Mouse (Mus musculus) G1E (cell line): Measurements from ENCODE around the gene Rad18.

ENCODE experiments used
- CTCF ChIP-seq: IDR thresholded peaks from 2 replicates; pipeline ENCODE4 v1.5.1; 2012; ENCODE audit warnings: low read depth, low read length, inconsistent platforms, mixed read lengths
- GATA1 ChIP-seq: IDR thresholded peaks from 2 replicates; pipeline ENCODE4 v1.6.1; 2012; ENCODE audit warnings: borderline replicate concordance, low read length, inconsistent platforms, mixed read lengths
- POLR2AphosphoS5 ChIP-seq: IDR thresholded peaks from 2 replicates; pipeline ENCODE4 v1.6.1; 2012; ENCODE audit warnings: low read depth, low read length, inconsistent platforms; ENCODE audit not compliant: insufficient replicate concordance
- TAL1 ChIP-seq: conservative IDR thresholded peaks from 2 replicates; pipeline ENCODE4 v1.6.1; 2012; ENCODE audit warnings: low read depth, low read length, inconsistent platforms, mixed read lengths

DNA sequence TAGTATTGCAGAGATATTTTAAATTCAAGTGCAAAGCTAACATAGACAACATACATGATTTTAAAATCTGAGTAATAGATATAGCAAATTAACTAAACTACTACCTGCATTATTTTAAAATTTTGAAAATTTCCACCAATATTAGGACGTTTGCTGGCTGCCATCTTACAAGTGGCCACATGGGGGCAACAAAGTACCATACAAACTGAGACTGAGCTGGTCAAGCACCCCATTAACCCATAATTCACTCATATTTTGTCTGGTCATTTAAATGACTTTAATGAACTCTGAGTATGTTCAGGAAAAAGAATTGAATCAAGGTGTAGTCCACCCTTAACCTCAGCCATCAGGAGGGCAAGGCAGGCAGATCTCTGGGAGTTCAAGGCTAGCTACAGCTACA, 3.9 kb upstream of the Rad18 start:
- TF ChIP-seq CTCF (peak; percentile 44), TAL1 (no peak), POLR2AphosphoS5 (no peak), GATA1 (no peak)
